Mouse (Mus musculus): ENCODE results near the gene Parg.

DNA sequence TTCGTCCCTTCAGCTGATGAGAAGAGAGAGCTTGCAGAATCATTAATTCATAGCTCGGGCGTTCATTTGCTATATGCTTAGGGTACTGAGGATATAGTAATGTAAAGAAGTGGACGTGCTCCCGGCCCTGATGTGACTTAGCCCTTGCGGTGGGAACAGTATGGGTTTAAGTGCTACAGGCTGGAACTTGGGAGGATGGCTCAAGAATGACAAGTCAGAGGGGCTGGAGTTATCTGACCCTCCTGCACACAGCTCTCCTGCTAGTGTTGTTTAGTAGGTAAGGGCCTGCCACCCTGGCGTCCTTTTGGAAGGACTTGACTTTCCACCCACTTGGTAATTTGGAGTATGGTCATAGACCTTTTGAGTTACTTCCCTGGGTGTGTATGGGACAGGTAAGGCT is 41.2 kb upstream of the Parg start:
- no peak for TF ChIP-seq CTCF (IDR thresholded peaks at IDR 0.05; ENCODE audit: low read depth)
- TF ChIP-seq EP300 (optimal IDR thresholded peaks at IDR 0.05), result no peak

All from stomach, postnatal 0 days (tissue).